Mouse (Mus musculus) lung, postnatal 10 days (tissue): ENCODE measurements around the gene Arhgap36.

ENCODE experiments used
- DNase-seq: peaks from one replicate; pipeline ENCODE4 v3.0.0; 2021

The Arhgap36 gene

GRCm38 (mm10) chrX:49463442-49463970 lies at the start of gene Arhgap36:
Arhgap36 (plus strand) TSS chrX:49463945.
- DNase-seq, result no peak

DNA sequence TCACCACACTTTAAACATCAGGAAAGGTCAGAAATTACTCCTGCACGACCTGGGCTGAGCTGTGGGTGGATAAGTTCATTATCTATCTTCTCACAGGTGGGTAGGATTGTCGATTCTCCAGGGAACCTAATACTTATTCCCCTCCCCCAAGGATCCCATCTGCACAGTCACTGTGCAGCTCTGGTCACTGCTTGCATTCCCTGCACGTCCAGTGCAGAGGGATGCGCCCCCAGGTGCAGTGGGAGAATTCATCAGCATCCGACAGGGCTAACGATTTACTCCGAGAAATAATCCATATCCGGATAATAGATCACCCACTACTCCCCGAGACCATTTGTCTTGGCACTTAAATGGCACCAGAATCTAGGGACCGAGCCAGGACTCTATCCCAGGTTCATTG lies 6.0 kb upstream of the Arhgap36 start:
- DNase-seq, result no peak

- DNase-seq, result peak; percentile 1
Observed at GRCm38 (mm10) chrX:49470287-49471054, 6.7 kb downstream of the Arhgap36 start.

DNA sequence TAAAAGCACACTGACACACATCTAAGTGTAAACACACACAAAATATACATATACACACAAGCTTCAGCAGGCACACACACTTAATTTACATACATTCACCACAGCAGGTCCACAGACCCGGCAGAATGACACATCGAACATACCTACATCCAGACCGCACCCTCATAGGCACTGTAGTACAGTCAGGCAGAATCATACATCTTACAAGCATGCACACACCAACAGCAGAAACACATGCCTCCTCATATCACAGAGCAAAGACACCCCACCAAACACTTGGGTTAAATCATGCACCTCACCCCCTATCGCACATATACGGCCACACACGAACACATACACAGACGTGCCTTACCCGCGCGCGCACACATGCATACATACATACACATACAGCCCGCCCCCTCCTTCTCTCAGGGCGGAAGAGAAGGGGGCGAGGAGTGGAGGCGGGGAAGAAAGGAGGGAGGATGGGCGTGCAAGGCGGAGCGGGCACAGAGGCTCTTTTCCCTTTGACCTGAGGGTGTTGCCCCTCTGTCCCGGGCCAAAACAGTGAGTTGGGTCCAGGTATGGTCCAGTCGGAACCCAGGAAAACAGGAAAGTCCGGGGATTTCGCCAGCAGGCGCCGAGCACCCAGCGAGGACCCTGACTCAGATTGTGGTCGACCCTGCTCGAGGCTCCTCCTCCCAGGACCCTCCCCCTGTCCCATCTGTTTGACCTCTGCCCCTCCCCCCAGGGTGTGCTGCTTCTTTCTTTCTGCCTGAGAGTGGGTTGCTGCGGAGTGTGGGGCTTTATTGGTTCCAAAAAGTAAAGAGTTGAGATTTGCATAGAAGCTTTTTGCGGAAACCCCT lies 16.4 kb downstream of the Arhgap36 start:
- no peak for DNase-seq

DNA sequence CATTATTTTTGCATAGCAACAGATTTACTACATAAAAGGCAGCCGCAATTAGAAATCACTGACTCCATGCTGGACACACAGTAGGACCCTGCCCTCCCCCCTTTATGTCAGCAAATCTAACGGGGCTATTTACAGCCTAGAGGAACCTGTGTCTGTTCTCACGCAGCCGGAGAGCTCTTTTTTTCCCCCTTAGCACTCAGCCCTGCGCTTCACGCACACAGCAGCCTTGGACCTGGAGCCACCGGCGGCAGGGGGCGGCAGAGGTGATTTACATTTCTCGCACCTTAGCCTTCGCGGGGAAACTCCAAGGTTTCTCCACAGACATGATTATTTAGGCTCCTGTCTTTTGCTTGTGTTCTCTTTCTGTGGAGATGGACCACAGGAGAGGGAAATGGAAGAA lies 17.1 kb downstream of the Arhgap36 start:
- DNase-seq, result no peak

DNA sequence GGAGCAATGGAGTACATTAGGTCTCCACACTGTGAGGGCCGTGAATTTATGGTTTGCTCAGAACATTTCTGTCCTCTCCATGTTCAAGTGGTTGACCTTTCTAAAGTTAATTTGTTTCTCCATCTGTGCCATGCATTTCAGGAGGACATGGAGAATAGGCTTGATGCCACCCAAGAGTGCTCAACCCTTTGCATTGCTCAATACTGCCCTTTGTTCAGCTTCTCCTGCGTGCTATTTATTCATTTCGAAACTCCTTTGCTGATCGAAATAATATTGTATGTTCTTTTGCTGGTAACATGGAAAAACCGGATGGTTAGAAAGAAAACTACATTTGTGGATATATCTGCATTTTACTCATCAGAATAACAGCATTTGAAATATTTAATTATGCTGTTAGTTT lies 25.4 kb downstream of the Arhgap36 start:
- no peak for DNase-seq

DNA sequence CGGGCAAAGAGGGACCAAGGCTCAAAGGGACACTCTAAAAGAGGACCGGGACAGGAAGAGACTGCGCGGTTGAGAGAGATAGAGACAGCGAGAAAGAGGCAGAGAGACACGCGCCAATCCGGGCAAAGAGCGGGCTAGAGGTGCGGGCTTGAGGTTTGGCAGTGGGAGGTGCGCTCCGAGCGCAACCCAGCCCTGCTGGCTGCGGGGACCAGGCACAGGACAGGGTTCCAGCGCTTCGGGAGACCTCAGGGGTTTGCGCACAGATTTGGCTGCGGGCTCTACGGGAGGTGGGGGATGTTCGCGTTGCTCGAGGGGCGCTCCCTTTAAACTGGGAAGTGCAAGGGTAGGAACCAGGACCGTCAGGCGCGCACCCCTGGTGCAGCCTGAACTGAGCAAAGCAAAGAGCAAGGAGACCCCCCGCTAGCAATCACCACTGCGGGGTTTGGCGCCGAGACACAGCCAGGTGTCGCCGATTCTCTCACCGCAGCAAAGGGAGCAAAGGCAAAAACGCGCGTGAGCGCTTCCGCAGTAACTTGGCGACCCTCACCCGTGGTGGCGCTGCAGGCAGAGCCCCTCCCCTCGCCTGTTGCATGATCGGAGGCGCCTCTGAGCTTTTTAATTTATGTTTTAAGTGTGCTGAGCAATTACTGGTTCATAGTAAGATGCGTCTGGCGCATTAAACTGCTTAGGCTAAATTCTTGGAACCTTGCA lies 30.1 kb downstream of the Arhgap36 start:
- no peak for DNase-seq
